Mouse (Mus musculus) kidney, adult 18-20 months (tissue): ENCODE data around the gene Tmed10.

Experiments
- DNase-seq: peaks from one replicate; pipeline ENCODE4 v3.0.0; 2021

Gene Tmed10

GRCm38 (mm10) chr12:85374561-85375272 is at the start of gene Tmed10:
Tmed10 (minus strand) TSS chr12:85374847.
- DNase-seq: peak; percentile 90

GRCm38 (mm10) chr12:85423236-85423635 is 48.6 kb upstream of the Tmed10 start:
- DNase-seq: no peak

GRCm38 (mm10) chr12:85422536-85422935 is 47.9 kb upstream of the Tmed10 start:
- DNase-seq: peak; percentile 36

GRCm38 (mm10) chr12:85420945-85421344 is 46.3 kb upstream of the Tmed10 start:
- no peak for DNase-seq

GRCm38 (mm10) chr12:85417845-85418244 is 43.2 kb upstream of the Tmed10 start:
- DNase-seq: peak; percentile 42

GRCm38 (mm10) chr12:85416298-85416697 is 41.7 kb upstream of the Tmed10 start:
- DNase-seq: no peak

GRCm38 (mm10) chr12:85415876-85416275 is 41.2 kb upstream of the Tmed10 start:
- no peak for DNase-seq

GRCm38 (mm10) chr12:85411136-85411535 is 36.5 kb upstream of the Tmed10 start:
- no peak for DNase-seq

GRCm38 (mm10) chr12:85397960-85398272 is 23.3 kb upstream of the Tmed10 start:
- DNase-seq: no peak

GRCm38 (mm10) chr12:85397063-85397959 is 22.7 kb upstream of the Tmed10 start:
- no peak for DNase-seq

GRCm38 (mm10) chr12:85393981-85394380 is 19.3 kb upstream of the Tmed10 start:
- DNase-seq: no peak

GRCm38 (mm10) chr12:85393526-85393925 is 18.9 kb upstream of the Tmed10 start:
- DNase-seq: no peak

GRCm38 (mm10) chr12:85391148-85391547 is 16.5 kb upstream of the Tmed10 start:
- no peak for DNase-seq

- DNase-seq: no peak
Measured at GRCm38 (mm10) chr12:85389204-85390185, 14.8 kb upstream of the Tmed10 start.

- DNase-seq: no peak
Measured at GRCm38 (mm10) chr12:85385995-85386375, 11.3 kb upstream of the Tmed10 start.

GRCm38 (mm10) chr12:85385329-85385994 is 10.8 kb upstream of the Tmed10 start:
- no peak for DNase-seq

- DNase-seq: no peak
Measured at GRCm38 (mm10) chr12:85382761-85383680, 8.4 kb upstream of the Tmed10 start.

GRCm38 (mm10) chr12:85381570-85381969 is 6.9 kb upstream of the Tmed10 start:
- DNase-seq: no peak

- no peak for DNase-seq
Measured at GRCm38 (mm10) chr12:85380942-85381341, 6.3 kb upstream of the Tmed10 start.

GRCm38 (mm10) chr12:85380308-85380707 is 5.7 kb upstream of the Tmed10 start:
- no peak for DNase-seq

- DNase-seq: no peak
Measured at GRCm38 (mm10) chr12:85378271-85378670, 3.6 kb upstream of the Tmed10 start.
